Mouse (Mus musculus) small intestine, adult 2 months (tissue): ENCODE results near the gene Npnt. TPM values are rescaled to one million over a fixed set of nuclear protein-coding genes. Genes with fewer than 3 reads are reported as not detected.

Source experiments
- H3K27ac ChIP-seq: fragments of 200-500 bp; 2 replicates; pipeline ENCODE4 v1.5.1; 2012; ENCODE audit warnings: low read depth, low read length, control low read depth, inconsistent platforms; ENCODE audit not compliant: insufficient read depth
- H3K27me3 ChIP-seq: fragments of 200-500 bp; 2 replicates; pipeline ENCODE4 v1.6.1; 2012; ENCODE audit warnings: mild to moderate bottlenecking, moderate library complexity, low read length, inconsistent platforms; ENCODE audit not compliant: control insufficient read depth, insufficient read depth
- H3K36me3 ChIP-seq: fragments of 200-500 bp; 2 replicates; pipeline ENCODE4 v1.6.1; 2012; ENCODE audit warnings: mild to moderate bottlenecking, low read length, control low read depth, inconsistent platforms; ENCODE audit not compliant: control insufficient read depth, insufficient read depth
- H3K4me1 ChIP-seq: fragments of 200-500 bp; 2 replicates; pipeline ENCODE4 v1.6.1; 2012; ENCODE audit warnings: low read length, inconsistent platforms, mixed read lengths; ENCODE audit not compliant: control insufficient read depth, insufficient read depth, insufficient read length
- H3K4me3 ChIP-seq: fragments of 200-500 bp; 2 replicates; pipeline ENCODE4 v1.5.1; 2012; ENCODE audit warnings: low read depth, mild to moderate bottlenecking, control low read depth, inconsistent platforms, low read length, moderate library complexity
- CTCF ChIP-seq: fragments of 200-500 bp; IDR thresholded peaks from 2 replicates; pipeline ENCODE4 v1.5.1; 2012; ENCODE audit warnings: low read depth, mild to moderate bottlenecking, control low read depth, inconsistent platforms, low read length, moderate library complexity, mixed read lengths; ENCODE audit not compliant: insufficient replicate concordance, insufficient read length; ENCODE audit errors: extremely low read depth
- POLR2A ChIP-seq: fragments of 200-500 bp; IDR thresholded peaks from 2 replicates; pipeline ENCODE4 v1.6.1; 2012; ENCODE audit warnings: low read depth, mild to moderate bottlenecking, control low read depth, inconsistent platforms, low read length, moderate library complexity
- WGBS: fragments of 180-500 bp; shearing (Covaris S2); methylation state at CpG from one replicate; pipeline ENCODE4 v1.1.7; 2018; 5-methylcytosine and 5-hydroxymethylcytosine counted together
- polyA plus RNA-seq: library from polyadenylated mRNA; depleted of rRNA; stranded (reverse); fragments of >200 nt; gene quantifications from 2 replicates; pipeline ENCODE4 v1.2.3, GENCODE M21; 2012; rRNA removed

Gene Npnt
- polyA plus RNA-seq, 1 experiment = 25.6 TPM

DNA sequence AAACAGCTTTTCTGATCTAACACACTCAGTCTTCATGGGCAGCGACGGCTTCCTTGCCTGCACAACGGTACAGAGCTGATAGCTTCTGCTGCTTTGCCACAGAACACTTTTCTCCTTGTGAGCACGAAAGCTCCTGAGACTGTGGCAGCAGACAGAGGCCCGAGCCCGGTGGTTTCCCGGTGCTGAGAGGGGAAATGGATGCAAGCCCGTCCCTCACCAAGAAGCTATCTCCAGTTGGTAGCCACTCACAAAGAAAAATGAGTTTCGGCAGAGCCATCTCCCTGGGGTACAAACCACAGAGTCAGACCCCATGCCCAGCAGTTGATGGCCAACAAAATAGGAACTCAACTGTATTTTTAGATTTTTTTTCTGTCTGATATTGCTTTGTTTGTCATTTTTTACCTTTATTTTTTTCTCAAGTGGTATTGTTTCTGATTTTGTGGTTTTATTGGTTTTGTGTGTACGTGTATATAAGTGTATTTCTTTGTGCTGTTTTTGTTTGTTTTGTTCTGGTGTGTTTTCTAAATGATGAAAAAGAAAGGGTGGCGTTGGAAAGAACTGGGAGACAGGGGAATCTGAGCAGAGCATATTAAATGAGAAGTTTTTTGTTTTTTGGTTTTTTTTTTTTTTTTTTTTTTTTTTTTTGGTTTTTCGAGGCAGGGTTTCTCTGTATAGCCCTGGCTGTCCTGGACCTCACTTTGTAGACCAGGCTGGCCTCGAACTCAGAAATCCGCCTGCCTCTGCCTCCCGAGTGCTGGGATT, 111.3 kb downstream of the Npnt start:
- Histone ChIP-seq H3K27ac (no peak overlapping the region), H3K4me1 (no peaks in the 10 kb centered on the region), H3K27me3 (no peaks in the 10 kb centered on the region), H3K36me3 (peaks cover 18% of the 10 kb centered on the region), H3K4me3 (no peak overlapping the region)
- no peak for TF ChIP-seq CTCF
- WGBS = 93% methylated on average over 15 of the region's 15 CpGs

DNA sequence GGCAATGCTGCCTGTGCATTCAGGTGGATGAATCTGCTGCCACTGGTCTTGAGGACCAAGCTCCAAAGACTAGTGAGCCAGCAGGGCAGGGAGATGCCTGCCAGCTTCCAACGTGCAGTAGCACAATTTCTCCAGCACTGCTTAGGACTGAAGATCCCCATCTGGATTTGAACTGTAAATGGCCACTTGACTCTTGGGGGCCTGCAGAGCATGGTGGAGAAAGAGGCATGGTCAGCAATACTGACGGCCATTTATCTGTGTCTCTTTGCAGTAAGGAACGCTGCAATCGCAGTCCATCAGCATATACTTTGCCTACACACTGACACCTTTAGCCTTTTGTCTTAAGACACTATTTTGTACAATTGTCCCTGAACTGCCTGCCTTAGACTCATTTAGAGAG, 113.0 kb downstream of the Npnt start:
- 91% methylated on average over 4 of the region's 4 CpGs for WGBS
- TF ChIP-seq POLR2A = no peak
- TF ChIP-seq CTCF = no peak
- no peak overlapping the region for H3K4me3 ChIP-seq
- H3K27ac ChIP-seq = no peak overlapping the region
- no peaks in the 10 kb centered on the region for H3K27me3 ChIP-seq
- no peaks in the 10 kb centered on the region for H3K4me1 ChIP-seq
- H3K36me3 ChIP-seq = peaks cover 18% of the 10 kb centered on the region

GRCm38 (mm10) chr3:132835118-132835794, 114.8 kb downstream of the Npnt start:
- Histone ChIP-seq H3K27ac (no peak overlapping the region), H3K4me1 (no peaks in the 10 kb centered on the region)
- 74% methylated on average over 6 of the region's 6 CpGs for WGBS

More at GRCm38 (mm10) chr3:132835118-132835794, 114.8 kb downstream of the Npnt start:
- H3K27me3 ChIP-seq = no peaks in the 10 kb centered on the region
- peaks cover 18% of the 10 kb centered on the region for H3K36me3 ChIP-seq
- TF ChIP-seq CTCF (no peak), POLR2A (no peak)
- H3K4me3 ChIP-seq = no peak overlapping the region

Other genes starting within 250 kb of the Npnt start
- 3.7 and 4.1 TPM in 2 replicates for gene Ints12, start 141.5 kb upstream of the Npnt start, polyA plus RNA-seq
- gene Gstcd, start 141.7 kb upstream of the Npnt start, polyA plus RNA-seq = 1.3 and 2.2 TPM in 2 replicates